7 mouse cellular contexts compared by ENCODE assay signal in the genomic region with DNA sequence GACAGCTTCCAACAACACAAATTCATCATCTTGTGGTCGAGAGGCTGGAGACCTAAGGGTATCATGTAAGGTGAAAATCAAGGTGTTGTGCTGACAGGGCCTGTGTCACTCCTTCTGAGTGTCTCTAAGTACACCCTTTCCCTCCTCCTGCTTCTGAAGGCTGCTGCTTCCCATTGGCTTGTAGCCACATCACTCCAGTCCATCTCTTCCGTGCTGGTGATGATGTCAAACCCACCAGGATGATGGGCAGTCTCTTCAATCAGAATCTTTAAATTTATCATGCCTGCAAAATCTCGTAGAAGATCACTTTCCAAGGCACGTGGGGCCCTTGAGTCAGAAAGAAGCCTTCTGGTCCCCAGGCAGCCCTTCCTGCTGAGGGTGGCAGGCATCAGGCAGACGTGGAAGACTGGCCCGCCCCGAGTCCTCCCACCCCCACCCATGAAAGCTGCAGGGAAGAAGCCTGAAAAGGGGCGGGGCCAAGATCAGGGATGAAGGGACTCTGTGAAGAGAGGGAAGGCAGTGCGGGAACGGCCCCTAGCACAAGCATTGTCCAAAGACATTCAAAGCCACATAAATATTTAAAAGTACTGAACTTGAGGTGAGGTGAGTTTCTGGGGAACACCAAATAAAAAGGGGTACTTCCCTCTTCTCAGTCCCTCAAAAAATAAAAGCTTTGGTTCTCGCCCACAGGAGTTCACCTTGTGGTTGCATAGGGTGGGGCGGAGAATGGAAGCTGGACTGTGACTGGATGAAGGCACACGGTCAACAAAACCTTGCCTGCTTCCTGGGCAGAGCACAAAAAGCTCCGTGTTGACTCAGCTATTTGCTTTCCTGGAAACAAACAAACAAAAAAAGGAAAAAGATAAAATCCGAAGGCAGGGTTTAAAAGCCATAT.
DNase-seq lines count a peak whose midpoint lies in the region; ATAC-seq lines count a peak whose summit lies in the region.

No protein-coding gene starts in this region.

- peak; percentile 65; the same call in 1 of the 2 replicates for ATAC-seq in intestine, embryonic 16.5 days

- 19% methylated on average over 15 of the region's 15 CpGs for WGBS in intestine, embryonic 16.5 days

- H3K4me2 ChIP-seq in intestine, embryonic 16.5 days (ENCODE audit: low read depth, low read length) = 0 out of 2 replicates have a peak overlapping the region, but pooled peaks have one; percentile 21

- no peaks in the 10 kb centered on the region for H3K36me3 ChIP-seq in intestine, embryonic 16.5 days (ENCODE audit: control insufficient read depth, insufficient read depth, low read length)

- H3K9me3 ChIP-seq in intestine, embryonic 16.5 days (ENCODE audit: control insufficient read depth, low read length) = no peaks in the 10 kb centered on the region

- no peak overlapping the region for H3K9ac ChIP-seq in intestine, embryonic 16.5 days (ENCODE audit: low read depth, low read length)

- DNase-seq in ES-CJ7 (ENCODE audit: low read depth, low spot score) = peak; percentile 64
- peak; percentile 49 for DNase-seq in embryo, embryonic 11 days
- DNase-seq in lung, postnatal 14 days = peak; percentile 16
- no peak for DNase-seq in cerebellum, postnatal 25 days
- no peak for DNase-seq in adrenal gland, postnatal 25 days
- DNase-seq in left cerebral cortex, adult 8-10 months (ENCODE audit: low spot score in 2 of 2) = no peak

- no peaks in the 10 kb centered on the region for H3K4me1 ChIP-seq in intestine, embryonic 16.5 days (ENCODE audit: control insufficient read depth, insufficient read depth, low read length)

- H3K4me3 ChIP-seq in intestine, embryonic 16.5 days (ENCODE audit: low read length) = no peak overlapping the region

- H3K27ac ChIP-seq in intestine, embryonic 16.5 days (ENCODE audit: low read length) = no peak overlapping the region

- H3K27me3 ChIP-seq in intestine, embryonic 16.5 days (replicated peaks; ENCODE audit: control insufficient read depth, insufficient read depth, low read length) = no peaks in the 10 kb centered on the region

Comparison
In these comparisons a context has a peak if more than half of its experiments do, and no peak if none do; other contexts are left out.
1. DNase-seq: peak in ES-CJ7 (single experiment), embryo, embryonic 11 days (single experiment) and lung, postnatal 14 days (single experiment); none in cerebellum, postnatal 25 days (0 of 2), adrenal gland, postnatal 25 days (single experiment) and left cerebral cortex, adult 8-10 months (0 of 2).